Mouse (Mus musculus): Measurements from ENCODE around the gene Daam2.

The Daam2 gene

DNA sequence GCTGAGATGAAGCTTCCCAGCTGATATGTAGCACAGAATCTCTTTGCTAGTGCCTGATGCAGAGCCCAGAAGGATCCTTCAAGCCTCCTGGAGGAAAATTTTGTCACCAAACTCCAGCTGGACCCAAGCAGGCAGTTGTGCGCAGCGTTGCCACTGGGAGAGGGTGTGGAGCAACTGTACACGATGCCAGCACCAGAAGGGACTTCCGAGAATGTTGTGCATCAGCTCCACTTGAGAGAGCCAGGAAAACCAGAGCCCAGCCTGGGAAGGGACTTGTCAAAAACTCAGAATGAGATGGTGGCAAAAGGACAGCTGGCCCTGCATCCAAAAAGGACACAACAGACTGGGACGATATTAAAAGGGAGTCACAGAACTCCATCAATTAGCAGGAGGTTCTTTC lies 32.5 kb downstream of the Daam2 start:
- DNase-seq (ENCODE audit: extremely low spot score, low spot score): no peak

DNA sequence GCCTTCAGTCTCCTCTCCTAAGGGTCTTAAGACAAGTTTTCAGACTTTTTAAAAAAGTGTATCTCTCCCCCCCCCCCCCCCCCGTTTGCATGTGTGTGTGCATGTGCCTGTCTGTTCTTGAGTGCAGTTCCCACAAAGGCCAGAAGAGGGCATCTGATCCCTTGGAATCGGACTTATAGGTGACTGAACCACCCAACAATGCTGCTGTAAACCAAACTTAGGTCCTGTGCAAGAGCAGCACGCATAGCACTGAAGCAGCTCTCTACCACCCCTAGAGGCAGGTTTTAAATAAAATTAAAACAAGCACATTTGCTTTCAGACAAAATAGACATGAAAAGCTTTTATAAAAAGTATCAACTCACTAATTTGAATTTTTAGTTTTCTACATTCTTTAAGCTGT lies 33.9 kb downstream of the Daam2 start:
- DNase-seq (ENCODE audit: extremely low spot score, low spot score): peak; percentile 68

DNA sequence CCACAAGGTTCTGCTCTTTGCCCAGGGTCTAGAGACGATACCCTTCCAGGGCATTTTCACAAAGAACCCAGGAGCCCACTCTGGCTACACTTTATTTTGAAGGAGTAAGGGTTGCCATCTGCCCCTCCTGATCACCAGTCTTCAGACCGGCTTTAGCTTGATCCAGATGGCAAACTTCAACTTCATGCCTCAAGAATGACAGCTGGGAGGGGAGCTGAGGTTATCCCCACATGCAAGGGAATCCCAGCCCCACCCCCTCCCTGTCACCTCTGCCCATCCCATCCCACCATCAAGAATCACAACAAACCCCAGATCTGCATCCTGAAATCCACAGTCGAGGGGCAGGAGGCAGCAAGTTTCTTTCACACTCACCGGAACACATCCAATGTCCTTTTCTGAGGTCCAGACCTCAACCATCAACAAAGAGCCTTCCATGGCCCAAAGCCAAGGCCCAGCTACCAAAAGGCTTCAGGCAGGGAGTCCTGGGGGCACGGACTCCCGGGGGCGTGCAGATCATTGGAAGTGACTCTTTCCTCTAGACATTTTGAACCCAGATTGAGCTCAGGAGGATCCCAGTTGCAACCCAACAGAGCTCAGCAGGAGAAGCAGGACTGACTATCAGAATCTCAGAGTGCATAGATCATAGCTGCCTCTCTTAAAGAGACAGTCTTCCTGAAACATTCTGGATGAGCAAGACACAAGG lies 35.5 kb downstream of the Daam2 start:
- no peak for DNase-seq (ENCODE audit: extremely low spot score, low spot score)

- no peak for DNase-seq (ENCODE audit: extremely low spot score, low spot score)
Observed at GRCm38 (mm10) chr17:49528033-49528432, 36.1 kb downstream of the Daam2 start.

DNA sequence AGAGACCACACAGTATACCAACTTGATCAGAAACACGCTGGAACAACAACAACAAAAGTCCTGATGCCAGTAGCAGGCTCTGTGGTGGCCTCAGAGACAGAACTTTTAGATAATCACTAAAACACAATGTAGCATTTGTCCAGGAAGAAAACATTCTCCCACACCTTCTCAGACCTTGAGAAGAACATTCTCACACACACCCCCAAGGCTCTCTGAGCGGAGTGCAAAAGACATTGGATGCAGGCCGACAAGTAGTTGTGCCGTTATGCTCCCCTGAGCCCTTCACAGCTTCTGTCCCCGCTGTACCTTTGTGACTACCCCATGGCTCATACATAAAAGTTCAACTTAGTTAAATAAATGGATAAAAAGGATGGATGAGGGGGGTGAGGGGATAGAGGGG lies 37.6 kb downstream of the Daam2 start:
- DNase-seq (ENCODE audit: extremely low spot score, low spot score): no peak

DNA sequence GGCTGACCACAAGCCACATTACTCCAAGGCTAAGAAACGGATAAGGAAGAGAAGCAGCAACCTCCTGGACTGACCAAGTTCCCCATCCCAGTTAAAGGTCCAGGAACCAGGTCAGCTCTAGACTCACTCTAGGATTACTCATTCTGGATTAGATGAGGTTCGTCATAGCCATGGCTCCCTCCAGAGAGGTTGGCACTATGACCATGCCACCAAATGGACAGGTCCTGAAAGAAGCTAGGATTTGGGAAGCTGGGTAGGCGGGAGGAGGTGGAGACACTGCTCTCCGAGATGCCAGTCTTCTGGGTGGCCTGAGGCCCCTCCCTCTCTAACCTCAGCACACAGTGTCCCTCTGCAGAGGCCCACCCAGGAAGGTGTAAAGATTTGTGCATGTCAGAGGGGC lies 38.2 kb downstream of the Daam2 start:
- no peak for DNase-seq (ENCODE audit: extremely low spot score, low spot score)

GRCm38 (mm10) chr17:49524584-49524983 lies 39.6 kb downstream of the Daam2 start:
- DNase-seq (ENCODE audit: extremely low spot score, low spot score): no peak

GRCm38 (mm10) chr17:49522435-49522834 lies 41.7 kb downstream of the Daam2 start:
- DNase-seq (ENCODE audit: extremely low spot score, low spot score): no peak

- no peak for DNase-seq (ENCODE audit: extremely low spot score, low spot score)
Observed at GRCm38 (mm10) chr17:49522002-49522401, 42.1 kb downstream of the Daam2 start.

DNA sequence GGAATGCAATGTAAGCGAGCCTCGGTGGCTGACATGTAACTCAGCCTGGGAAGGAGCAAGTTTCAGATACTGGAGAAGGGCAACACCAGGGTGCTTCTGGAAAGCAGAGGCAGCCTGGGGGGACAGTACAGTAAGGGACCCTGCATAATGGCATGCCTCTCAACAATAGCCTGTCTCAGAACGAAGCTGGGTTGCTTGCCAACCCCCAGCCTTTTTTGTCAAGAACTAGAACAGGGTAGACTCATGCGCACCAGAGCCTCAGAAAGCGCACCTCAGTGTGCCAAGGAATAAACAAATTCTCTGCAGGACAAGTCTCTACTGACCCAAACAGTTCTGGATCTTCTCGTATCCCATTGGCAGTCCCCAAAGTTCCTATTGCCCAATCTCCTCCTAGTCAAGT lies 43.5 kb downstream of the Daam2 start:
- no peak for DNase-seq (ENCODE audit: extremely low spot score, low spot score)

GRCm38 (mm10) chr17:49519576-49520247 lies 44.4 kb downstream of the Daam2 start:
- DNase-seq (ENCODE audit: extremely low spot score, low spot score): no peak

DNA sequence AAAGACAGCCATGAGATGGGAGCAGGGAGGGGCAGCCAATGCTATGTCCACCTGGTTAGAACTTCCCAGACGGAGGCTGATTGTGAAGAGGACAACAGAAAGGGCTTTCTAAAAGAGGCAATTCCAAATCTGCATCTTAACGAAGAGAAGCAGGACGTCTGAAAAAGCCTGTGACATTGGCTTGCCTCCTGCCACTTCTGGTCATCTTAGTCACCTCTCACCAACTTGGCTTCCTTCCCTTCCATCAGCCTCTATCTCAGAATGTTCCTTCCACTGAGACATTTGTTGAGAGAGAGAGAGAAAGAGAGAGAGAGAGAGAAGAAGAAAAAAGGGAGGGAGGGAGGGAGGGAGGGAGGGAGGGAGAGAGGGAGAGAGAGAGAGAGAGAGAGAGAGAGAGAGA lies 47.1 kb downstream of the Daam2 start:
- DNase-seq (ENCODE audit: extremely low spot score, low spot score): no peak

- DNase-seq (ENCODE audit: extremely low spot score, low spot score): no peak
Observed at GRCm38 (mm10) chr17:49515678-49516077, 48.5 kb downstream of the Daam2 start.

DNA sequence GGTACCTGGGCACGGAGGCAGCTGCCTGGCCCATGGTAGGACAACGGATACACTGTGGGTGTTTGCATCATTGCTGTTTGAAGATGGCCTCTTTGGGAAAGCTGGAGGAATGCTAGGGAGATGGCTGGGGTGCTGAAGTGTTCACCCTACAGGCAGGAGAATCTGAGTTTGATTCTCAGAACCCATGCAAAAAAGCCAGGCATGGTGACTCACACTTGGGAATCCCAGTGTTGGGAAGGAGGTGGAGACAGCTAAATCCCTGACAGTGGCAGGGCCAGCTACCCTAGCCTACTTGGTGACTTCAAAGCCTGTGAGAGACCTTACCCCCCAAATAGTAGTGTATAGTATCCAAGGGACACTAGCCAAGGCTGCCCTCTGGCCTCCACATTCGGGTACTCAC lies 49.0 kb downstream of the Daam2 start:
- DNase-seq (ENCODE audit: extremely low spot score, low spot score): no peak

DNA sequence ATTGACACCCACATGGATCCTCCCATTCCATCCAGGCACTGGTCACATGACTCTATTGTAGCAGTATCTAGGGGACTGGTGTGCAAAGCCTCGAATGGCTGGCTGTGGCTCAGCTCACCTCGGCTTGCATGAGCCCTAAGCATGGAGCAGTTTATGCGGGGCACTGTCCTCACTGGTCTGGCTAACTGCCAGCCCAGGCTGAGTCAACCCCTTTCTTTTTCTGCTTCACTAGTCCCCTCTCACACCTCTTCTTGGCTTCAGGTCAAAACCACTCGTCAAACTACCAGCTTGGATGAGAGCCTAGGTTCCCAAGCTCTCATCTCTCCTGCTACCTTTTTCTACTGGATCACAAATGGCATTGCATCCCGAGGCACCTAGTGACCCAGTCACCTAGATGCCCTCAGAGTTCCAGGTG lies 51.5 kb downstream of the Daam2 start:
- DNase-seq (ENCODE audit: extremely low spot score, low spot score): no peak

GRCm38 (mm10) chr17:49509431-49509830 lies 54.7 kb downstream of the Daam2 start:
- no peak for DNase-seq (ENCODE audit: extremely low spot score, low spot score)

- no peak for DNase-seq (ENCODE audit: extremely low spot score, low spot score)
Observed at GRCm38 (mm10) chr17:49503246-49503900, 60.8 kb downstream of the Daam2 start.

DNA sequence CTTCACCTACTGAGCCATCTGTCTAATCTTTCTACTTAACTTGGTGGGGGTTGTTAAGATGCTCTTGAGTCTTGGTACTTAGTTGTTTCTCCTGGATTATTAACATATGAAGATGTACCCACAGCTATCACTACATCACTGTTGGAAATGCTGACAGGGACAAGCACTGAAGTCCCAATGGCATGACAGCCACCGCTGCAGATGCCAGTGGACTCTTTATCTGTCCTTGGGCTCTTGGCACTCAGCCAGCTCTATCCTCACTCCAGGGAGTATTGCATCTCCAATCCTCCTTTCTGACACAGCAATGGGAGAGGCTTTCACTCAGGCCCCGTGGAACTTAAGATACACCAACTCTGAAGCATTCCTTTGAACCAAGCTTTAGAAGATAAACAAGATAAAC lies 63.9 kb downstream of the Daam2 start:
- DNase-seq (ENCODE audit: extremely low spot score, low spot score): no peak

DNA sequence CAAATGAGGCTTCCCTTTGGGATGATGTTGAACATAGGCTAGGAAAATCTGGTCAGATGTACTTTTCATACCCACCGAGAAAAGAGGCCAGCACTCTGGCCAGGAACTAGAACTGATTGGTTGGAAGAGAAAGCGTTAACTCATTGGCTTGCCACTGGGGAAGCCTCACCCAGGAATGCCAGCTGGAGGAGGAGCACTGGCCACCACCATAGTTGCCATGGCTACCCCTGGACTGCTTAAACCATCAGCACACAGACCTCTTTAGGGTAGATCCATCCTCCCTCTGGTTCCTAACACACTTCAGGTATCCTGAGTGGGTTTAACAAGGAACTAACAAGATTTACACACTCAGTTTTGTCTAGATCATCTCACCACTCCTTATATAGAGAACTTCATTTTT lies 64.5 kb downstream of the Daam2 start:
- DNase-seq (ENCODE audit: extremely low spot score, low spot score): no peak

DNA sequence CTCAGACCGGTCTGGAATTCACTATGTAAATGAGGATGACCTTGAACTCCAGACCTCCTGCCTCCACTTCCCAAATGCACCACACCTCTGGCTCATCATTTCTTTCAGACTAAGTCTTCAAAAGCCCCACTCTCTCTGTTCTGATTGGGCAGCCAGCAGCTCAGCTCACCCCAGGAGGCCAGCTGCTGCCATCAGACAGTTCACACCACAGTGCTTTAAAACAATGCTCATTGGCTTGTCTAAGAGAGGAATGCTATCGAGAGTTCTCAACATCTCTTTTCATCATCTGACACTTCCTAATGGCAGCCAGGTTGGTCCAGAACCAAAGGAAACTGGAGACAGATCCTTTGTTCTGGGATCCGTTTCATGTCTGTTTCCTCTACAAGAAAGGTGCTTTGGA lies 66.0 kb downstream of the Daam2 start:
- DNase-seq (ENCODE audit: extremely low spot score, low spot score): no peak

GRCm38 (mm10) chr17:49493276-49493675 lies 70.9 kb downstream of the Daam2 start:
- no peak for DNase-seq (ENCODE audit: extremely low spot score, low spot score)

DNA sequence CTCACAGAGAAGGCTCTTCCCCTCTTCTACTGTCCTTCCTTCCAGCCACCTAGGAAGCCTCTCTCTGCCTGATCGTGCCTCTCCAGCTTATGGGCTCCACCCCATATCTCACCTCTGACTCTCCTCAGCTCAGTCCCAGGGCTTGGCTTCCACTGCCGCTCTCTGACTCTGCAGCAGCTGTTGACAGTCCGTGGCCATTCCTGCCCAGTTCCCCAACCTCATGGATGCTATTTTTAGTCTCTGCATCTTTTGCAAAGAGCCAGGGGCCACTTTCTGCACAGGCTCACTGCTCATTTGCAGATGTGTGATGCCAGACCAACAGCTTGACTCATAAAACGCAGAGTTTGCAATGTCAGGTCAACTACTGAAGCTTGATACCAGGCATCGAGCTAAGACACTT lies 75.0 kb downstream of the Daam2 start:
- DNase-seq (ENCODE audit: extremely low spot score, low spot score): no peak

DNA sequence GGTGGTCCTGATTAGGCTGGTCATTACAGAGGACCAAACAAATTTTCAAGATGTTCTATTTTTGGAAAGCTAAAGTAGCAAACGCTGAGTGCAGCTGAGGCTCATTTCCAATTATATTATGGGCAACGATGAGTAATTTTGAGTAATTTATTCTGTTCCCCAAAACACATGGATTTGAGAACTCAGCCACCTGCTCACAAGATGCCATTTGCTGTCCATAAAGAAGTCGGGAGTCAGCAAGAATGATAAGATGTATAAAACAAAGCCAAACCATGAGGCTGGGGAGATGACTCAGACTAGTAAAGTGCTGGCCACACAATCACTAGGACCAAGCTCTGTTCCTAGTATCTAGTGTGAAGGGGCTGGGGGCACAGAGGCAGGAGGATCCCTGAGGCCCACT lies 79.7 kb downstream of the Daam2 start:
- no peak for DNase-seq (ENCODE audit: extremely low spot score, low spot score)

Data from neural tube, embryonic 10.5 days (tissue).